Mouse (Mus musculus) forelimb bud, embryonic 11.5 days (tissue): ENCODE data around the gene Clcn1.
A peak's percentile ranks its signal among the peaks of the same experiment; 100 is the strongest.

Experiments
- DNase-seq: peaks from one replicate; pipeline ENCODE4 v3.0.0-alpha.2; 2012; ENCODE audit warnings: low read depth, low spot score

Gene Clcn1

DNA sequence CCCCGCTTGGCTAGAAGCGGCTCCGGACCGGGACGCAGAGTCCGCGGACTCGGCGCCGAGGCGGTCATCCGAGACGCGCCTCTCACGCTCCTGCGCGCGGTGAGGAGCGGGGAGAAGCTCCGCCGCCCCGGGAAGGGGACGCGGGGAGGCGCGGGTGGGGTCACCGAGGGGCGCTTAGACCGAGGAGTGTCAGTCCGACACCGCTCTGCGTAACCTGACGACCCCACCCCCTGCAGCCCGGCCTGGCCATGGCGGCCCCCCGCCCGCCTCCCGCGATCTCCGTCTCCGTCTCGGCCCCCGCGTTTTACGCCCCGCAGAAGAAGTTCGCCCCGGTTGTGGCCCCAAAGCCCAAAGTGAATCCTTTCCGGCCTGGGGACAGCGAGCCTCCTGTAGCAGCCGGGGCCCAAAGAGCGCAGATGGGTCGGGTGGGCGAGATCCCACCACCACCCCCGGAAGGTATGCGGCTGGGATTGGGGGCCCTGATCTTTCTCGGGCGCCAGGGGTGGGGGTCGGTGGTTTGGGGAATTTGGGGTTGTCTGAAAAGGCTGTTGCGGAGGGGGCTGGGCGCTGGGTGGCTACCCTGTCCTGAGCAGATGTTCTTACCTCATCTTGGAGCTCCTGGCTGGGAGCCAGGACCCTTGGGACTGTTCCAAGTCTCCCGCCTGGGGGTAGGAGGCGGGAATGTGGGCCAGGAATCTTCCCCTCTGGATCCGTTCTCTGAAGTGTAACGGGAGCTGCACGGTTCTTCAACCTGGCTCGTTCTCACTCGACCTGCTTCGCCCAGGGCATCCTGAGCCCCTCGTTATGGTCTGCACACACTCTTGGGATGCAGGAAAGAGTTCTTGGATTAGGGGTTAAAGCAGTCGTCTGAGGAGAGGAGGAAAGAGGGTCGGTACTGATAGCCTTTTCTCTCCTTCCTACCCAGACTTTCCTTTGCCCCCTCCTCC lies 63.8 kb downstream of the Clcn1 start:
- DNase-seq: peak; percentile 79

DNA sequence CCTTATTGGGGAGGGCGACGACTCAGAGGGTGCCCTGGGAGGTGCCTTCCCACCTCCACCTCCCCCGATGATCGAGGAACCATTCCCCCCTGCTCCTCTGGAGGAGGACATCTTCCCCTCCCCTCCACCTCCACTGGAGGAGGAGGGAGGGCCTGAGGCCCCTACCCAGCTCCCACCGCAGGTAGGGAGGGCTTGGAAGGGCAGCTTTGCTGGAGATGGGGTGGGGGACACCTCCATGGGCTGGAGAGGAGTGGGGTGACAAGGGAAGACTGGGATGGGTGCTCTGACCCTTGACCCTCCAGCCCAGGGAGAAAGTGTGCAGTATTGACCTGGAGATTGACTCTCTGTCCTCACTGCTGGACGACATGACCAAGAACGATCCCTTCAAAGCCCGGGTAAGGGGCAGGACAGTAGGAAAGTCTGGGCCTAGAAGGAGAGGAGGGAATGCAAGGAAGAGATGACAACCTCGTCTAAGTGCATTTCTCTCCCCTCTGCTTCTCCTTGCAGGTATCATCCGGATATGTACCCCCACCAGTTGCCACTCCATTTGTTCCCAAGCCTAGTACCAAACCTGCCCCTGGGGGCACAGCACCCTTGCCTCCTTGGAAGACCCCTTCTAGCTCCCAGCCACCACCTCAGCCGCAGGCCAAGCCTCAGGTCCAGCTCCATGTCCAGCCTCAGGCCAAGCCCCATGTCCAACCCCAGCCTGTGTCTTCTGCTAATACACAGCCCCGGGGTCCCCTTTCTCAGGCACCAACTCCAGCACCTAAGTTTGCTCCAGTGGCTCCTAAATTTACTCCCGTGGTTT lies 64.7 kb downstream of the Clcn1 start:
- no peak for DNase-seq

DNA sequence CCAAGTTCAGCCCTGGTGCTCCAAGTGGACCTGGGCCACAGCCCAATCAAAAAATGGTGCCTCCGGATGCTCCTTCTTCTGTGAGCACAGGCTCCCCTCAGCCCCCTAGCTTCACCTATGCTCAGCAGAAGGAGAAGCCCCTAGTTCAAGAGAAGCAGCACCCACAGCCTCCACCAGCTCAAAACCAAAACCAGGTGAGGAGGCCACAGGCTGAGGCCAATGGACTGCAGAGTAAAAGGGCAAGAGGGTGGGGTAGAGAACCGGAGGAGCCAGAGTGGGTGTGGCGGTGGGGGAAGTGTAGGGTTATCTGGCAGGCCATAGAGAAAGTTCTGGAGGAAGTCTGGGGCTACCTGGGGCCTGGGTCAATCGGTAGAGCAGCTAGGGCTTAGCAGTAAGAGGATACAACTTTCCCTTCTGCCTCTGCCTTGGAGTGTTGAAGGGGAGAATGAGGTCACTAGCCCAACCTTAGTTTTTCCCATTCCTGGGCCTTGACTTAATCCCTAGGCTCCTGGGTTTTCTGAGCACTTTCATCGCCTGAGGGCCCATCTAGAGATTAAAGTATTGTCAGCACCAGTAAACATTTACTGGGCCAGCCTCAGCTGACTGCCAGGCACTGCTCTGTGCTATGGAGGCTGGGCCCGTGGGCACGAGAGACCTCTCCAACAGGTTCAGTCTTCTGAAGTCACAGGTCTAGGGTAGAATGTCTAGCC lies 65.4 kb downstream of the Clcn1 start:
- DNase-seq: no peak

DNA sequence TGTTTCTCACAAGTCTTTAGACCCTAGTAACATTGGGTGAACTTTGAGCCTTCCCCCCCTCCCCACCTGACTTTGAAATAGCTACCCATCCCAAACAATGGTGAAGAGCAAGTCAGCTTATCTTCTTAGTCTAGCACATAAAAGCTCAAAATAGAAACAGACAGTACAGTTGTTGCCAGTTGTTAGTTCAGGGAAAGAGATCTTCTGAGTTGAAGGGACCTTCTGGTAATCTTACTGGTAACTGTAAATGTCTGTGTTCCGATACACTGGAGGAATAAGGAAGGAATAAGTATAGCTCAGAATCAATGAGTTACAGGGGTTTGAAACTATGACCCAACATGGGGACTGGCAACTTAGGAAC lies 66.0 kb downstream of the Clcn1 start:
- no peak for DNase-seq

DNA sequence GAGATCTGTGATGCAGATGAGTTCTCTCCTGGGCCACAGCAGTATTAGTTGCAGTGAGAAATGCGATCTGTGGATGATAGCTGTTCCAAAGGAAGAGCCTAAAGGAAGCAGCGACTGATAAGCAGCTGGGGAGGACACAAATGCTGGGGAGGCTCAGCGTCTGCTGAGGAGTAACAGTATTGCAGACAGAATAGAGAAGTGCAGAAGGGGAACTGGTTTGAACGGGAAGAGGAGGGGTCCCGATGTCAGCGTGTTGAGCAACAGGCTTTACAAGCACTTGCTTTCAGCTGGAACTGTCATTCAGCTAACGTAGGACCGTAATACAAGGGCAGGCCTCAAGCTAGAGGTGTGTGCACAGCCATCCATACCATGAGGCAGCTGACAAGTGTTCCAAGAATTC lies 66.7 kb downstream of the Clcn1 start:
- no peak for DNase-seq

DNA sequence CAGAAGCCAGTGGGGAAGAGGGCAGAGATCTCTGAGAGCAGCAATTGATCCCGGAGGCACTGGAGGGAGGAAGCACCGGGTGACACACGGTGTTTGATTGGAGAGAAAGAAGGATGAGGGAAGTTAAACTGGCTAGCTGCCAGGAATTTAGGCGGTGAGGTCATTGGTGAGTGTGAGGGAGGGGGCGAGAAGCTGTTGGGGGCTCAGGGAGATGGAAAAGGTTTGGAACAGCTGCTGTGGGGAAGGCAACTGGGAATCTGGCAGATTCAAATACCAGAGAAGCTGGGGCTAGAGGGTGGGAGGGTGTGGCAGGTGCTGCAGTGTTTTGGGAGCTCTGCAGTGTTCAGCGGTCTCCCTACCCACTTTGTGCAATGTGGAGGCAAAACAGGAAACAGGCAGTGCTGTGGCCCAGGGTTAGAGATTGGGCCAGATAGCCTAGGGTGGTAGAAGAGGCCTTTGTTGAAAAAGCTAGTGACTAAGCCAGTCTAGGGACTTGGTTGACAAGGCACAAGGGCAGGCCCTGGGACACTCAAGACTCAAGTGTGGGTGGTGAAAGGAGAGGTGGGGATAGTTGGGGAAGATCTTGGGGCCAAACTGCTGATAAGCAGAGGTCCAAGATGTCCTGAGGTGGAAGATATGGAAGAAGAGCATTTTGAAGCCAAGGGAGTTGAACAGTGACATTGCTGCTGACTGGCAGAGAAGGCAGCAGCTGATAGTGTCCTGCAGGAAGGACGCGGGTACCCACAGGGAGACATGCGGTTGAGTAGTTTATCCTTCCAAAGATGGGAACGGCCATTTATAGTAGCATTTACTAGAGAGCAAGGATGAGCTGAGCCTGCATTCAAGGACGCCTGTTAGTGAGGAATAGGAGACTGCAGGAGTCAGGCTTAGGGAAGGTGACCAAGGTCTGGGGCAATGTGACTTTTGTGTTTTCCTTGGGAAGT lies 67.9 kb downstream of the Clcn1 start:
- no peak for DNase-seq

DNA sequence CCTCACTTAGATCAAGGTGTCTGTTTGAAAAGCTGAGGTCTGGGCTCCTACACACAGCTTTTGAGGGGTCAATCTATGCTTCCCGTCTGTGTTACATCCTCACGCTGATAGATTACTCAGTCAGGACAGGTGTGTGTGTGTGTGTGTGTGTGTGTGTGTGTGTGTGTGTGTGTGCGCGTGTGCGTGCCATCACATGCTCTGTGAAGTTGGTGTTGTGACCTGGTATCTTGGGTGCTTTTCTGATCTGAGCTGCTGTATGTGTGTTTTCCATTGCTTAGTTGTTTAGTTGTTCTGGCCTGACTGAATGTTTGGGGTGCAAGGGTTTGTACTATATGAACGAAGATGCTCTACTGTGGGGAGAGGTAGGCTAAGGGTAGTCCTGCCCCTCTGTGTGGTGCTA lies 68.9 kb downstream of the Clcn1 start:
- DNase-seq: no peak

DNA sequence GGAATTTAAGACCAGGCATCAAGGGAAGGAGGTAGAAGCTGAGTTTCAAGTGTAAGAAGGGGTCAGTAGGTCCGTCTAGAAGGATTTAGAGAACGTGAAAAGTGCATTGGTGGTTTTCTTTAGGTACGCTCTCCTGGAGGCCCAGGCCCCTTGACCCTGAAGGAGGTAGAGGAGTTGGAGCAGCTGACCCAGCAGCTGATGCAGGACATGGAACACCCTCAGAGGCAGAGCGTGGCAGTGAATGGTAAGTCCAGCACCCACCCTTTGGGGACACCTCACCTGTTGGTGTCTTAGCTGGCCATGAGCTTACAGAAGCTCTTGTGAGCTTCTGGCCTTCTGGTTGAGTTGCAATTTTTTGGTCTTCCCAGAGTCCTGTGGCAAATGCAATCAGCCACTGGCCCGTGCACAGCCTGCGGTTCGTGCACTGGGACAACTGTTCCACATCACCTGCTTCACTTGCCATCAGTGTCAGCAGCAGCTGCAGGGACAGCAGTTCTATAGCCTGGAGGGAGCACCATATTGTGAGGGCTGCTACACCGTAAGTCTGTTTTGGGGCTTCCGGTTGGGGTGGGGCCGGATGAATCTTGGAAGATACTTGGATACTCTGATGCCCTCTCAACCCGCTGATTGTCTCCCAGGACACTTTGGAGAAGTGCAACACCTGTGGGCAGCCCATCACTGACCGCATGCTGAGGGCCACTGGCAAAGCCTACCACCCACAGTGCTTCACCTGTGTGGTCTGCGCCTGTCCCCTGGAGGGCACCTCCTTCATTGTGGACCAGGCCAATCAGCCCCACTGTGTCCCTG lies 69.5 kb downstream of the Clcn1 start:
- DNase-seq: no peak

DNA sequence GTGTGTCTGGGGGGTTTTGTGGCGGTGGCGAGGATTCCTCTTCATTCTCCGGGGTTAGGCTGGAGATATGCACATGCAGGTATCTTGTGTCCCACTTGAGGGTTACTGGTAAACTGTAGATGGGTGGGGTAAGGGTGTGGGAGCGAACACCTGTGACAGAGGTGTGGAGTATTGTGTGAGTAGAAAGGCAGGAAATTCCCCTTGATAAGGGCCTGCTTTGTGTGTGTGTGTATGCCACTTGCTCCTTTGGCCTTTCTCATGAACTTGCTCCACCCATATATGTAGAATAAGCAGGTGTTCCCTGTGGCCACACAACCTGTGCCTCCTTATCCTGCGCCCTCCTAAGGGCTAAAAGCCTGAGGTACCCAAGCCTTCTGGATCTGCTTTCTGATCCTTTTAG lies 70.4 kb downstream of the Clcn1 start:
- DNase-seq: no peak

DNA sequence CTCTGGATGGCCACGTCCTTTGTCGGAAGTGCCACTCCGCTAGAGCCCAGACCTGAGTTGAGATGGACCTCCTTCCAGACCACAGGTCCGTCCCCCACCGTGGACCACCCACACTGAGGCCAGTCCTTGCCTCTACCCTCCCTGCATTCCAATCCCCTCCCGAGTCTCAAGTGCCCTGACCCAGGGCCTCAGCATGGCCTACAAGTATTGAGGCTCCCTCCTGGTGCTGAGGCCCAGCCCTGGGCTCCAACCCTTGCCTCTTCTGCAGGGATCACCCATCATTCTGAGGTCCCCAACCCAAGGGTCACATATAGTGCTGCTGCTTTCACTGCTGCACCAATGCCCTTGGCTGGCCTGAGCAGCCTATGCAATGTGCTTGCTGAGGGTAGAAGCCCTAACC lies 71.4 kb downstream of the Clcn1 start:
- no peak for DNase-seq

DNA sequence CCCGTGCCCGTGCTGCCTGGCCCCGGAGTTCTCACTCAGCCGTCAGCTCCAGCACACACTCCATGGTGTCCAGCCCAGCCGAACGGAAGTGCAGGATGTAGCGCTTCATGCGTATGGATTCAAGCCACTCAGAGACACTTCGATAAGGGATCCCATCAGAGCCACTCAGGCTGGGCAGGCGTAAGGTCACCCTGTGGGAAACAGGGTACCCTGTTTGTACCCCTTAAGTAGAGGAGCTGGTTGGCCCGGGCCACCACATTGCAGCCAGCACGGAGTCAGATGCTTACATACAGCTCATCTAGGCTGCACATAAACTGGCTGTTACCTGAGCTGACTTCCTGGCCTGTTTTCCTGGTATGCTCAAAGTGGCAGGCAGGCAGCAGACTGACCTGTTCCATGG lies 72.4 kb downstream of the Clcn1 start:
- DNase-seq: no peak

DNA sequence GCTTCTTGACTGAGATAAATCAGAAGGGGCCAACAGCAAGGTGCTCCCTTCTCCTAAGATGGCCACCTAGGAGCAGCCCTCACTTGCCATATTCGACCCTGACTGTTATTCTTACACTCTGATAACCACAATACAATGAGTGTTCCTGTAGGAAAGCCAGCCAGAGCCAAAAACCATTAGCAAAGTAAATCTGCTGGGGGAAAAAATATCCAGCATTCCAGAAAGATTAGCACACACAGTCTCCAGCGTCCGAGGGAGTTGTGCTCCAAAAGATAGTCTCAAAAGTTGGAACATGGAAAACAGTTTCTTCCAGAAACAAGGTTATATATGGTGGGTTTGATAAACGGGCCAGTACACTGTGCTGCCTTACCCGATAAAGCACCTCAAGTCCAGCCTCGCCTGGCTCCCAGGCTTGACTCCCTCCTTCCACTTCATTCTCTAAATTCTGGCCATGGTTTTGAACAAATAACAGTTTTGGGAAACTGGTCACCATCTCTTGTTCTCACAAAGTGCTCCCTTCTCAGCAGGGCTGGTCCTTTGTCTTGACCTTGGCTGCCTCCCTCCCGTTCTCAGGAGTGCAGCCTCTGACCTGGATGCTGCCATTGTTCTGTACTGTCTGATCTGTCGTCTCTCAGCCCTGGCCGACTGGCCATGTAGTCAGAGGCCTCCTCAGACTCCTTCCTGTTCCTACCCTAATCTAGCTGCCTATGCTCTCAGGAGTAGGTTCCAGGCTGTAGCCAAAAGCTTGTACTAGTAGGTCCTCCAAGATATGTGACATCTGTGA lies 73.1 kb downstream of the Clcn1 start:
- DNase-seq: no peak

DNA sequence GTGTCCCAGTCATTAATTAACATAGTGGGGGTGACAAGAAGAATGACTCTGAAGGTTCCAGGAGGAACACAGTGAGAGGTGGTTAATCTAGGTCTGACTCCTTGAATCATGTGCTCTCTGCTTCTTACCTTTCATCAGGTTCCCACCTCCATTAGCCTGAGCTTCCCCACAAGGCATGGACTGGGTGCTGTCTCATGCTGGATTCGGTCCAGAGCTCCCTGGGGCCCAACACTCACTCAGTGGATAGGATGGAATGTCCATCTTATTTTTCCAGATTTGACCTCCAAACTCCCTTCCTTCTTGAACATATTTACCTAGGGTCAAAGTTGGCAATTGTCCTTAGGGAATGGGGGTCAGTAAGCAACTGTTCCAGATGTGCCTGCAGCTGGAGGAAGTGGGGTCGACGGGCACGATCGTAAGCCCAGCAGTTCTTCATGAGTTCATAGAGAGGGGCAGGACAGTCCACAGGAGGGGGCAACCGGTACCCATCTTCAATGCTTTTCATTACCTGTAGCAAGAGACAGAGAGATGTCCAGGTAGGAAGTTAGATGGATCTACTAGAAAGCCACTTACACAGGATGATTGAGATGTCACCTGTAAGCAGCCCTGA lies 73.9 kb downstream of the Clcn1 start:
- DNase-seq: no peak

DNA sequence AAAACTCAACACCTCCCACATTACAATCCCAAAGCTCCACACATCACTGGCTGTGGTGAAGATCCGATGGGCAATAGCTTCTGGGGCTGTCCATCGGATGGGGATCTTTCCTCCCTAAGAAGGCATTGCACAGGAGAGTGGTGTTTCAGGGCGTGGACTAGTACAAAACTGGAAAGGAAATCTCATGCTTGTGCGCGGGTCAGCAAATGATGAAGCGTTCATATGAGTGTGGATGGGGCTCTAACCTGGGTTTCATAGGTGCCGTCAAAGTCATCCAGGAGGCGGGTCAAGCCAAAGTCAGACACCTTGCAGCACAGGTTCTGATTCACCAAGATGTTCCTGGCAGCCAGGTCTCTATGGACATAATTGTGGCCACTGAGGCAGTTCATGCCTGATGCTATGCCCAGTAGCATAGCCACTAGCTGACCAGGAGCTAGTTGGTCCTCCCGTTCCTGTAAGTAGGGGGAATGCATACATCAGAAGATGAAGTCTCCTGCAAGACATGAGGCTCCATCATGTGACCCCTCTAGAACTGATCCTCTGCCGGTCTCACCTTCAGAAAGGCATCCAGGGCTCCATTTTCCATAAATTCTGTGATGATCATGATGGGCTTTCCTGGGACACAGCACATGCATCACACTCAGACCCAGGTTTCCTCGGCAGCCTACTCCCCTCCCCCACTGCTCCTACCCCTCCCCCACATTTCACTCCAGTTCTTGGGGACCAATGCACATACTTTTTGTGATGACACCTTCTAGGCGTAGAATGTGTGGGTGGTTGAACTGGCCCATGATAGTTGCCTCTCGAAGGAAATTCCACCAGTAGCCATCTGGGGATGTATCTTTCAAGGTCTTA lies 74.8 kb downstream of the Clcn1 start:
- no peak for DNase-seq

DNA sequence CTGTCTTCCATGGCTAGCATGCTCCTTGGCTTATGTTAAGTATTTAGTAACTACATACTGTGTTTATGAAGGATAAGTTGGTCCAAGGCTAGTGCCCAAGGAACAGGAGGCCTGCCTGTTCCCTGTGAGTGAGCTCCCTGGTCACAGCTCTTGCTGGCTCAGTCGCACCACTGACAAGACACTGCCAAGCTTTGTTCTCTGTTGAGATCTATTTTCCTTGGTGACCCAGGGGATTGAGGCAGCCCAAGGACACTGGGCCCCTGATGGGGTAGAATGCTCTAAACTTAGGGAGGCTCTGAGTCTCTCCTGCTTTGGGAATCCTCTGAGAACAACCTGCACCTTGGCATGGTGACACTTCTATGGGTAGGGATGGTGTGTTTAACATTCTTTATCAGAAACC lies 75.6 kb downstream of the Clcn1 start:
- DNase-seq: no peak

DNA sequence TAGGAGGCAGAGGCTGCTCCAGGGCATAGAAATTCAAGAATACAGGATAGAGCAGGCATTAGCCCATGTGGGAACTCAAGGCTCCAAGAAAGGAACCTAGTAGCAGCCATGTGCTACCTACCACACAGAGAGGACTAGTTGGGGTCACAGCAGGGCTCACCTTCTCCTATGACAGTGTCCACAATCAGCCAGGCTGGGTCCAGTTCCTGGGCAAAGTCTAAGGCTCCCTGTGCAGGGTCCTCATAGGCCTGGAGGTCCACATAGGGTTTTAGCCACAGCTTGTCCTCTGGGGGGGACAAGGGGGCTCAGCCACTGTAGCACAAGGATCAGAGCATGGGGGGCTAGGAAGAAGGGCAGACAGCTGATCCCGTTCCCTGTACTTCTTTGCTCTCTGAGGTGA lies 76.0 kb downstream of the Clcn1 start:
- DNase-seq: no peak

DNA sequence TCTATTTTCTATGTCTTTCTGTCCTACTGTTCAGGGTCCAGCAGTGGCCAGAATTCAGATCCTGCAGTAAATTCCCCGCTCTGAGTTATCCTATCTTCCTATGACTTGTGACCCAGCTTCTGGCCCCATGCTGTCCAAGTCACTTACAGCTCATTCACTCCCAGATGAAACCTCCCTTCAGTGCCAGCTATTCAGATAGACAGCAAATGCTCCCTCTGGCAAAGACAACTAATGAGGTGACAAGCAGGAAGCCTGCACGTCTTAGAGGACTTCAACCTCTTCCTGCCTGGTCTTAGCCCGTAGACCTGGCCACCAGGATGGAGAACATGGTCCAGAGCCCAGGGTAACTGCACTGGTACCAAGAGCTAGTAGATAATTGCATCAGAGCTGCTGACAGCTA lies 76.5 kb downstream of the Clcn1 start:
- DNase-seq: no peak

DNA sequence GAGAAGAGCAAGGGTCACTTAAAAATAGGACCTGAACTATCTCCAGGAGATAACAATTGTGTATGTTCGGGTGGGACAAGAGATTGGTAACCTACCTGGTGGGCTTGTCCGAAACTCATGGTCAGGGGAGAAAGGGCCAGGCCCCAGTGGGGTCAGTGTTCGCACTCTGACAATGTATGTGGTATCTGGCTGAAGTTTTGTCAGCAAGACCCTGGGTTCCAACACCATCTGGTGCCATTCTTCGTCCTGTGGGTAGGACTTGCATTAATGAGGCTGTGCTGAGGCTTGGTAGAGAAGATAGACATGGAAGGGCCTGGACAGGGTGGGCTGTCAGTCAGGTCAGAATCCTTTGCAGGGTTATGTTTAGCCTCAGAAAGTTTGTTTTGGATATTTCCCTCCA lies 77.6 kb downstream of the Clcn1 start:
- DNase-seq: no peak
